Mouse (Mus musculus) intestine, postnatal 0 days (tissue): ENCODE measurements around the gene Neb. TPM values are rescaled to one million over a fixed set of nuclear protein-coding genes. Genes with fewer than 3 reads are reported as not detected.

Experiments
- ATAC-seq: fragments of 200-750 bp; cut with Nextera tagmentation; 2 replicates; pipeline ENCODE4 v1.8.0; 2017; ENCODE audit warnings: mild to moderate bottlenecking, moderate TSS enrichment, moderate library complexity
- H3K27ac ChIP-seq: fragments of 300-500 bp; sonication (generic); 2 replicates; pipeline ENCODE4 v1.5.1; 2014; ENCODE audit warnings: mild to moderate bottlenecking, low read depth, low read length, moderate library complexity
- H3K27me3 ChIP-seq: fragments of 300-500 bp; sonication (generic); replicated peaks from 2 replicates; pipeline ENCODE4 v1.6.1; 2014; ENCODE audit warnings: low read length, mixed read lengths; ENCODE audit not compliant: control insufficient read depth, insufficient read depth
- H3K36me3 ChIP-seq: fragments of 300-500 bp; sonication (generic); 2 replicates; pipeline ENCODE4 v1.6.1; 2014; ENCODE audit warnings: mild to moderate bottlenecking, moderate library complexity; ENCODE audit not compliant: control insufficient read depth, insufficient read depth
- H3K4me1 ChIP-seq: fragments of 300-500 bp; sonication (generic); replicated peaks from 2 replicates; pipeline ENCODE4 v1.6.1; 2014; ENCODE audit warnings: antibody characterized with exemption, low read length, mixed read lengths; ENCODE audit not compliant: control insufficient read depth, insufficient read depth
- H3K4me2 ChIP-seq: fragments of 300-500 bp; sonication (generic); replicated peaks from 2 replicates; pipeline ENCODE4 v1.6.1; 2014; ENCODE audit warnings: low read depth, mild to moderate bottlenecking, moderate library complexity
- H3K4me3 ChIP-seq: fragments of 300-500 bp; sonication (generic); 2 replicates; pipeline ENCODE4 v1.5.1; 2014; ENCODE audit warnings: low read depth, low read length
- H3K9ac ChIP-seq: fragments of 300-500 bp; sonication (generic); 2 replicates; pipeline ENCODE4 v1.6.1; 2014; ENCODE audit warnings: mild to moderate bottlenecking, low read depth, low read length
- H3K9me3 ChIP-seq: fragments of 300-500 bp; sonication (generic); 2 replicates; pipeline ENCODE4 v1.6.1; 2016; ENCODE audit warnings: mixed run types; ENCODE audit not compliant: control insufficient read depth
- CTCF ChIP-seq: sonication (generic); IDR thresholded peaks from 2 replicates; pipeline ENCODE4 v1.5.1; 2016; ENCODE audit warnings: low read depth, mild to moderate bottlenecking, control low read depth, antibody characterized with exemption, moderate library complexity
- WGBS: fragments of 180-500 bp; shearing (Covaris S2); extraction: QIAGEN DNeasy Blood & Tissue Kit; methylation state at CpG from one replicate; pipeline ENCODE4 v1.1.7; 2014; 5-methylcytosine and 5-hydroxymethylcytosine counted together
- polyA plus RNA-seq: library from polyadenylated mRNA; unstranded; fragments of >200 nt; fragmentation: Nextera tagmentation; extraction: Ambion mirVana; gene quantifications from 2 replicates; pipeline ENCODE4 v1.2.1, GENCODE M21; 2015

Gene Neb
- polyA plus RNA-seq, 1 experiment from 2014 or later, result 0.10 TPM

- H3K9me3 ChIP-seq, result no peaks in the 10 kb centered on the region
- H3K4me1 ChIP-seq, result no peaks in the 10 kb centered on the region
- H3K4me2 ChIP-seq, result no peak overlapping the region
- no peak overlapping the region for H3K9ac ChIP-seq
- no peak for ATAC-seq
- H3K36me3 ChIP-seq, result no peaks in the 10 kb centered on the region
- H3K27me3 ChIP-seq, result no peaks in the 10 kb centered on the region
- no peak for TF ChIP-seq CTCF
- WGBS, result 56% methylated on average over 5 of the region's 5 CpGs
- no peak overlapping the region for H3K27ac ChIP-seq
- no peak overlapping the region for H3K4me3 ChIP-seq
These were observed 166.8 kb downstream of the Neb start for GRCm38 (mm10) chr2:52211358-52211899.

GRCm38 (mm10) chr2:52210685-52211084, 167.6 kb downstream of the Neb start:
- Histone ChIP-seq H3K36me3 (no peaks in the 10 kb centered on the region), H3K4me3 (no peak overlapping the region), H3K27me3 (no peaks in the 10 kb centered on the region), H3K9ac (no peak overlapping the region), H3K4me1 (no peaks in the 10 kb centered on the region), H3K27ac (no peak overlapping the region), H3K9me3 (no peaks in the 10 kb centered on the region), H3K4me2 (no peak overlapping the region)
- no peak for ATAC-seq
- TF ChIP-seq CTCF, result no peak
- WGBS, result 90% methylated on average over 7 of the region's 7 CpGs

GRCm38 (mm10) chr2:52204992-52205391, 173.3 kb downstream of the Neb start:
- 90% methylated on average over 4 of the region's 4 CpGs for WGBS
- H3K4me2 ChIP-seq, result no peak overlapping the region
- TF ChIP-seq CTCF, result no peak
- H3K4me3 ChIP-seq, result no peak overlapping the region
- no peaks in the 10 kb centered on the region for H3K9me3 ChIP-seq
- no peaks in the 10 kb centered on the region for H3K36me3 ChIP-seq
- H3K9ac ChIP-seq, result no peak overlapping the region
- H3K27ac ChIP-seq, result no peak overlapping the region
- H3K27me3 ChIP-seq, result no peaks in the 10 kb centered on the region
- no peak for ATAC-seq
- no peaks in the 10 kb centered on the region for H3K4me1 ChIP-seq

GRCm38 (mm10) chr2:52193629-52194028, 184.6 kb downstream of the Neb start:
- WGBS, result 93% methylated on average over 6 of the region's 6 CpGs
- Histone ChIP-seq H3K36me3 (no peaks in the 10 kb centered on the region), H3K27me3 (no peaks in the 10 kb centered on the region), H3K4me2 (no peak overlapping the region), H3K27ac (no peak overlapping the region), H3K9me3 (no peaks in the 10 kb centered on the region), H3K4me1 (no peaks in the 10 kb centered on the region), H3K4me3 (no peak overlapping the region), H3K9ac (no peak overlapping the region)
- TF ChIP-seq CTCF, result no peak
- ATAC-seq, result no peak

- WGBS, result 88% methylated on average over 1 of the region's 1 CpGs
- Histone ChIP-seq H3K36me3 (no peaks in the 10 kb centered on the region), H3K9ac (no peak overlapping the region), H3K4me3 (no peak overlapping the region), H3K27me3 (no peaks in the 10 kb centered on the region), H3K9me3 (no peaks in the 10 kb centered on the region), H3K4me1 (no peaks in the 10 kb centered on the region), H3K4me2 (no peak overlapping the region), H3K27ac (no peak overlapping the region)
- TF ChIP-seq CTCF, result no peak
- no peak for ATAC-seq
These were observed 198.6 kb downstream of the Neb start for GRCm38 (mm10) chr2:52179678-52180077.

- no peak for ATAC-seq
- no peaks in the 10 kb centered on the region for H3K4me1 ChIP-seq
These were observed 200.5 kb downstream of the Neb start for GRCm38 (mm10) chr2:52177726-52178125.

GRCm38 (mm10) chr2:52177184-52177583, 201.1 kb downstream of the Neb start:
- Histone ChIP-seq H3K9me3 (no peaks in the 10 kb centered on the region), H3K9ac (no peak overlapping the region), H3K4me3 (no peak overlapping the region), H3K4me2 (no peak overlapping the region), H3K36me3 (no peaks in the 10 kb centered on the region), H3K4me1 (no peaks in the 10 kb centered on the region), H3K27me3 (no peaks in the 10 kb centered on the region), H3K27ac (no peak overlapping the region)
- no peak for ATAC-seq
- WGBS, result 94% methylated on average over 7 of the region's 7 CpGs
- no peak for TF ChIP-seq CTCF

More at GRCm38 (mm10) chr2:52177726-52178125, 200.5 kb downstream of the Neb start:
- no peak for TF ChIP-seq CTCF
- no peak overlapping the region for H3K4me2 ChIP-seq
- H3K27ac ChIP-seq, result no peak overlapping the region
- H3K9me3 ChIP-seq, result no peaks in the 10 kb centered on the region
- H3K4me3 ChIP-seq, result no peak overlapping the region
- no peaks in the 10 kb centered on the region for H3K27me3 ChIP-seq
- no peak overlapping the region for H3K9ac ChIP-seq
- no peaks in the 10 kb centered on the region for H3K36me3 ChIP-seq
- 88% methylated on average over 9 of the region's 9 CpGs for WGBS
